Mouse (Mus musculus): ENCODE measurements around the gene Top3a.

The Top3a gene

GRCm38 (mm10) chr11:60719263-60719662, 57.9 kb downstream of the Top3a start:
- no peak for ATAC-seq (ENCODE audit: insufficient number of reproducible peaks, low FRiP score, low TSS enrichment)

- ATAC-seq (ENCODE audit: insufficient number of reproducible peaks, low FRiP score, low TSS enrichment), result no peak
These were observed 61.3 kb downstream of the Top3a start for GRCm38 (mm10) chr11:60715833-60716232.

- ATAC-seq (ENCODE audit: insufficient number of reproducible peaks, low FRiP score, low TSS enrichment), result no peak
These were observed 64.4 kb downstream of the Top3a start for GRCm38 (mm10) chr11:60712639-60713255.

- ATAC-seq (ENCODE audit: insufficient number of reproducible peaks, low FRiP score, low TSS enrichment), result no peak
These were observed 65.1 kb downstream of the Top3a start for GRCm38 (mm10) chr11:60712040-60712439.

- no peak for ATAC-seq (ENCODE audit: insufficient number of reproducible peaks, low FRiP score, low TSS enrichment)
These were observed 65.9 kb downstream of the Top3a start for GRCm38 (mm10) chr11:60711218-60711617.

- ATAC-seq (ENCODE audit: insufficient number of reproducible peaks, low FRiP score, low TSS enrichment), result no peak
These were observed 67.4 kb downstream of the Top3a start for GRCm38 (mm10) chr11:60709481-60710465.

GRCm38 (mm10) chr11:60708631-60709030, 68.5 kb downstream of the Top3a start:
- no peak for ATAC-seq (ENCODE audit: insufficient number of reproducible peaks, low FRiP score, low TSS enrichment)

- no peak for ATAC-seq (ENCODE audit: insufficient number of reproducible peaks, low FRiP score, low TSS enrichment)
These were observed 69.5 kb downstream of the Top3a start for GRCm38 (mm10) chr11:60707672-60708071.

- no peak for ATAC-seq (ENCODE audit: insufficient number of reproducible peaks, low FRiP score, low TSS enrichment)
These were observed 70.3 kb downstream of the Top3a start for GRCm38 (mm10) chr11:60706696-60707480.

GRCm38 (mm10) chr11:60706076-60706475, 71.1 kb downstream of the Top3a start:
- ATAC-seq (ENCODE audit: insufficient number of reproducible peaks, low FRiP score, low TSS enrichment), result no peak

- no peak for ATAC-seq (ENCODE audit: insufficient number of reproducible peaks, low FRiP score, low TSS enrichment)
These were observed 71.9 kb downstream of the Top3a start for GRCm38 (mm10) chr11:60705255-60705654.

GRCm38 (mm10) chr11:60704023-60704880, 72.9 kb downstream of the Top3a start:
- no peak for ATAC-seq (ENCODE audit: insufficient number of reproducible peaks, low FRiP score, low TSS enrichment)

- ATAC-seq (ENCODE audit: insufficient number of reproducible peaks, low FRiP score, low TSS enrichment), result no peak
These were observed 74.0 kb downstream of the Top3a start for GRCm38 (mm10) chr11:60703131-60703530.

- ATAC-seq (ENCODE audit: insufficient number of reproducible peaks, low FRiP score, low TSS enrichment), result no peak
These were observed 75.6 kb downstream of the Top3a start for GRCm38 (mm10) chr11:60701611-60702010.

GRCm38 (mm10) chr11:60700320-60701185, 76.6 kb downstream of the Top3a start:
- ATAC-seq (ENCODE audit: insufficient number of reproducible peaks, low FRiP score, low TSS enrichment), result no peak

- ATAC-seq (ENCODE audit: insufficient number of reproducible peaks, low FRiP score, low TSS enrichment), result peak; percentile 87
These were observed 77.6 kb downstream of the Top3a start, which contains the start of gene Llgl1 for GRCm38 (mm10) chr11:60699524-60700075. Gene Llgl1, plus strand, starts transcription at chr11:60699723.

- ATAC-seq (ENCODE audit: insufficient number of reproducible peaks, low FRiP score, low TSS enrichment), result no peak
These were observed 78.2 kb downstream of the Top3a start for GRCm38 (mm10) chr11:60698806-60699523.

GRCm38 (mm10) chr11:60697561-60697960, 79.6 kb downstream of the Top3a start:
- ATAC-seq (ENCODE audit: insufficient number of reproducible peaks, low FRiP score, low TSS enrichment), result no peak
